Mouse (Mus musculus) inflammation-experienced regulatory T-cells, adult 6 months (primary cell): ENCODE data around the gene Pdc. TPM values are rescaled to one million over a fixed set of nuclear protein-coding genes. Genes with fewer than 3 reads are reported as not detected.
"Not testable (repeated sequence)": the region's sequence is repeated elsewhere in the genome, so short reads cannot be mapped to it uniquely, and the experiment has no call there.

Experiments
- ATAC-seq: one replicate; pipeline ENCODE4 v1.8.0; 2017
- polyA plus RNA-seq, 3 experiments: library from polyadenylated mRNA; unstranded; fragments of 100-300 nt; shearing (Covaris generic); gene quantifications; one replicate each; pipeline ENCODE4 v1.2.1; 2017

Gene Pdc
- not detected for polyA plus RNA-seq

GRCm38 (mm10) chr1:150319205-150319604, at the start of gene Pdc:
Gene Pdc (plus strand): TSS chr1:150319417.
- ATAC-seq: no peak

GRCm38 (mm10) chr1:150294051-150294450, 25.2 kb upstream of the Pdc start:
- ATAC-seq: not testable (repeated sequence)

GRCm38 (mm10) chr1:150307599-150307998, 11.6 kb upstream of the Pdc start:
- no peak for ATAC-seq

- no peak for ATAC-seq
These were observed 15.9 kb downstream of the Pdc start for GRCm38 (mm10) chr1:150335111-150335510.

- no peak for ATAC-seq
These were observed 41.6 kb downstream of the Pdc start for GRCm38 (mm10) chr1:150360864-150361263.

- ATAC-seq: no peak
These were observed 53.7 kb downstream of the Pdc start for GRCm38 (mm10) chr1:150372895-150373294.

- ATAC-seq: no peak
These were observed 55.0 kb downstream of the Pdc start for GRCm38 (mm10) chr1:150374247-150374646.

Other genes starting within 250 kb of the Pdc start
- not detected for gene Ptgs2, start 219.4 kb upstream of the Pdc start, polyA plus RNA-seq
- 100 to 1,000 TPM; 187 to 221 (median 196) TPM for gene Tpr, start 73.4 kb downstream of the Pdc start, polyA plus RNA-seq
- 10 to 100 TPM; 30.3 to 35.3 (median 33.1) TPM for gene Odr4, start 73.7 kb downstream of the Pdc start, polyA plus RNA-seq
- gene Prg4, start 146.7 kb downstream of the Pdc start, polyA plus RNA-seq: 10 to 100 TPM in 2 of 3 experiments, 1 to 10 TPM in 1; 2.7 to 21.0 (median 16.6) TPM